ENCODE assay signal across 25 mouse cellular contexts in the genomic region with DNA sequence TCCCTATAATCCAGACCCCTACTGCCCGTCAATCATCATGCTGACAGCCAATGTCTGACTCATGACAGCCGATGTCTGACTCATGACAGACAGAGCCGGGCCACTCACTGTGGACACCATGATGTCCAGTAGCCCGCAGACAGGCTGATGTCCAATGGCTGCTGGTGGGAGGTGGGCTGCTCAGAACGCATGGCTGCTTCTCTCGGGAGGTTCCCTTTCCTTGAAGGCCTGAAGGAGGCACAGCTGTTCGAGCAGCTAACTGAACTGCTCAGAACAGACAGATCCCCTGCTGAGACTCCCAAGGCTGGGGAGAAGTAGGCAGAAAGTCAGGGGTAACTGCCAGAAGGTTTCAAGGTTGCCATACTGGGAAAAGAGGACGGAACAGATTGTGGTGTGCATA.
A peak's percentile ranks its signal among the peaks of the same experiment; 100 is the strongest.
DNase-seq lines count a peak whose midpoint lies in the region; ATAC-seq and TF ChIP-seq lines count a peak whose summit lies in the region.
"Had no signal": no experiment of that assay in that cellular context is flagged by ENCODE, and none has a peak within 500 bp of the region (broad histone marks: within the 10 kb centered on the region; RNA-seq: fewer than 3 reads in every experiment).

No protein-coding gene starts in this region.

- H3K9ac ChIP-seq in forebrain, postnatal 0 days, result no peak overlapping the region
- no peak overlapping the region for H3K9ac ChIP-seq in forebrain, embryonic 13.5 days
- H3K9ac ChIP-seq: embryonic facial prominence, embryonic 13.5 days; heart, embryonic 13.5 days; hindbrain, embryonic 15.5 days; liver, embryonic 14.5 days; midbrain, embryonic 13.5 days; neural tube, embryonic 15.5 days; stomach, embryonic 15.5 days had no signal

- ATAC-seq in forebrain, postnatal 0 days, result peak; percentile 25; the same call in 1 of the 2 replicates
- ATAC-seq in forebrain, embryonic 13.5 days, result no peak
- ATAC-seq: activated CD4-positive, CD25-positive, alpha-beta regulatory T cell, adult 4 months; midbrain, embryonic 13.5 days had no signal

- 77% methylated on average over 8 of the region's 8 CpGs for WGBS in forebrain, postnatal 0 days
- WGBS in forebrain, embryonic 13.5 days, result 80% methylated on average over 8 of the region's 8 CpGs

- no peaks in the 10 kb centered on the region for H3K27me3 ChIP-seq in forebrain, postnatal 0 days (ENCODE audit: insufficient read depth, low read length)
- no peaks in the 10 kb centered on the region for H3K27me3 ChIP-seq in forebrain, embryonic 13.5 days
- H3K27me3 ChIP-seq: embryonic facial prominence, embryonic 13.5 days; heart, embryonic 13.5 days; hindbrain, embryonic 15.5 days; midbrain, embryonic 13.5 days; neural tube, embryonic 15.5 days; stomach, embryonic 15.5 days had no signal

- no peaks in the 10 kb centered on the region for H3K36me3 ChIP-seq in forebrain, postnatal 0 days (ENCODE audit: insufficient read depth)
- no peaks in the 10 kb centered on the region for H3K36me3 ChIP-seq in forebrain, embryonic 13.5 days (ENCODE audit: poor library complexity, severe bottlenecking)
- H3K36me3 ChIP-seq: embryonic facial prominence, embryonic 13.5 days; forebrain, embryonic 10.5 days; hindbrain, embryonic 15.5 days; midbrain, embryonic 13.5 days; neural tube, embryonic 15.5 days; stomach, embryonic 15.5 days had no signal

- TF ChIP-seq CTCF in forebrain, postnatal 0 days (IDR thresholded peaks at IDR 0.05; ENCODE audit: low read depth), result no peak

- H3K4me2 ChIP-seq in forebrain, postnatal 0 days (ENCODE audit: low read depth), result no peak overlapping the region
- H3K4me2 ChIP-seq in forebrain, embryonic 13.5 days, result no peak overlapping the region
- H3K4me2 ChIP-seq: embryonic facial prominence, embryonic 13.5 days; heart, embryonic 13.5 days; hindbrain, embryonic 15.5 days; midbrain, embryonic 13.5 days; neural tube, embryonic 15.5 days; stomach, embryonic 15.5 days had no signal

- DNase-seq in adrenal gland, postnatal 10 days, result peak; percentile 32
- DNase-seq in adrenal gland, adult 8-10 months, result no peak
- no peak for DNase-seq in forebrain, postnatal 0 days
- peak; percentile 15 to 44 for DNase-seq in kidney, postnatal 4 days
- no peak for DNase-seq in kidney, adult 18-20 months
- peak; percentile 30 for DNase-seq in ZHBTc4 (ENCODE audit: low read depth, low spot score)
- DNase-seq: cerebellum, adult 11 months; cerebellum, adult 9-10 months; heart, postnatal 10 days; layer of hippocampus, postnatal 36 days; liver; lung, adult 2 months; lung, postnatal 10 days; right cerebral cortex, postnatal 25 days had no signal

- H3K27ac ChIP-seq in forebrain, postnatal 0 days (ENCODE audit: low read depth, low read length), result no peak overlapping the region
- H3K27ac ChIP-seq in forebrain, embryonic 13.5 days, result no peak overlapping the region
- H3K27ac ChIP-seq: embryonic facial prominence, embryonic 13.5 days; forebrain, embryonic 10.5 days; heart, embryonic 13.5 days; hindbrain, embryonic 15.5 days; liver, embryonic 14.5 days; macrophage; midbrain, embryonic 13.5 days; neural tube, embryonic 15.5 days; stomach, embryonic 15.5 days had no signal

- H3K4me3 ChIP-seq in forebrain, postnatal 0 days (ENCODE audit: low read depth, low read length), result no peak overlapping the region
- no peak overlapping the region for H3K4me3 ChIP-seq in forebrain, embryonic 13.5 days
- H3K4me3 ChIP-seq: embryonic facial prominence, embryonic 13.5 days; forebrain, embryonic 10.5 days; heart, embryonic 13.5 days; hindbrain, embryonic 15.5 days; midbrain, embryonic 13.5 days; neural tube, embryonic 15.5 days; stomach, embryonic 15.5 days had no signal

- no peaks in the 10 kb centered on the region for H3K9me3 ChIP-seq in forebrain, postnatal 0 days (ENCODE audit: low read length)
- no peaks in the 10 kb centered on the region for H3K9me3 ChIP-seq in forebrain, embryonic 13.5 days (replicated peaks)
- H3K9me3 ChIP-seq: embryonic facial prominence, embryonic 13.5 days; forebrain, embryonic 10.5 days; heart, embryonic 13.5 days; hindbrain, embryonic 15.5 days; midbrain, embryonic 13.5 days; neural tube, embryonic 15.5 days; stomach, embryonic 15.5 days had no signal

- H3K4me1 ChIP-seq in forebrain, postnatal 0 days (ENCODE audit: insufficient read depth), result peaks cover 5% of the 10 kb centered on the region; the same call in 1 of the 2 replicates
- peaks cover 7% of the 10 kb centered on the region for H3K4me1 ChIP-seq in forebrain, embryonic 13.5 days
- H3K4me1 ChIP-seq: embryonic facial prominence, embryonic 13.5 days; heart, embryonic 13.5 days; stomach, embryonic 15.5 days had no signal

Comparison
In these comparisons a context has a peak if more than half of its experiments do, and no peak if none do; other contexts are left out.
1. DNase-seq: peak in adrenal gland, postnatal 10 days (single experiment), kidney, postnatal 4 days (2 of 2) and ZHBTc4 (single experiment); none in adrenal gland, adult 8-10 months (single experiment), forebrain, postnatal 0 days (single experiment) and kidney, adult 18-20 months (single experiment).